Mouse (Mus musculus): ENCODE measurements at regions not wholly inside any gene's neighbourhood (a gene's known extent, or its start where the extent isn't known, plus 50 kb on each side); places are given as distances from the start of the nearest gene placed in this dataset.

GRCm38 (mm10) chr1:185828486-185828885, 288.6 kb downstream of the Lyplal1 start:
- H3K36me3 ChIP-seq (ENCODE audit: control insufficient read depth, insufficient read depth, low read length): no peaks in the 10 kb centered on the region
- no peaks in the 10 kb centered on the region for H3K4me1 ChIP-seq (ENCODE audit: control insufficient read depth, insufficient read depth, low read length)
- H3K9ac ChIP-seq (ENCODE audit: low read length): no peak overlapping the region
- DNase-seq (ENCODE audit: low spot score, missing footprints): no peak
- H3K9me3 ChIP-seq (ENCODE audit: control insufficient read depth, low read length): no peaks in the 10 kb centered on the region
- 89% methylated on average over 6 of the region's 6 CpGs for WGBS
- no peaks in the 10 kb centered on the region for H3K27me3 ChIP-seq (ENCODE audit: control insufficient read depth, insufficient read depth, low read length)
- H3K27ac ChIP-seq (ENCODE audit: low read depth, low read length): no peak overlapping the region
- H3K4me3 ChIP-seq (ENCODE audit: low read depth, low read length): no peak overlapping the region
- no peak overlapping the region for H3K4me2 ChIP-seq
- ATAC-seq (ENCODE audit: low FRiP score): no peak

DNA sequence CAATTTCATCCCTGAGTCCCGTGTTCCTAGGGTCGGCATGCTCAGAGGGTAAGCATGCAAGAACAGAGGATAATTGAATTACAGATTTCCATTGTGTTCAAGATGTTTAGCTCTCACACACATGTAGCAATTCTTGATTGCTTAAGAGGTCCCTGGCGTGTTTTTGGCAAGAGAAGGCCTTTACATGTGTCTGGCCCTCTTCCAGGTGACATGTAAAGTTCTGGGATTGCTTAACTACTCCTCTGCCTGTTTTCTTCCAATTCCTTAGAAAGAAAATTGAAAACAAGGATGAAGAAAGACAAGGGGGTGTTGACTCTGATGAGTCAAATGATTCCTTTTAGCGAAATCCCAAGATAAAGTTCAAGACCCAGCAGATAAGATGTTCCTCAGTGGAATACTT, 285.1 kb downstream of the Lyplal1 start:
- Histone ChIP-seq H3K9ac (ENCODE audit: low read length) (no peak overlapping the region), H3K4me2 (no peak overlapping the region), H3K4me3 (ENCODE audit: low read depth, low read length) (no peak overlapping the region), H3K36me3 (ENCODE audit: control insufficient read depth, insufficient read depth, low read length) (no peaks in the 10 kb centered on the region), H3K27me3 (ENCODE audit: control insufficient read depth, insufficient read depth, low read length) (no peaks in the 10 kb centered on the region), H3K4me1 (ENCODE audit: control insufficient read depth, insufficient read depth, low read length) (no peaks in the 10 kb centered on the region), H3K27ac (ENCODE audit: low read depth, low read length) (no peak overlapping the region), H3K9me3 (ENCODE audit: control insufficient read depth, low read length) (no peaks in the 10 kb centered on the region)
- 87% methylated on average over 4 of the region's 4 CpGs for WGBS
- ATAC-seq (ENCODE audit: low FRiP score): no peak
- no peak for DNase-seq (ENCODE audit: low spot score, missing footprints)

DNA sequence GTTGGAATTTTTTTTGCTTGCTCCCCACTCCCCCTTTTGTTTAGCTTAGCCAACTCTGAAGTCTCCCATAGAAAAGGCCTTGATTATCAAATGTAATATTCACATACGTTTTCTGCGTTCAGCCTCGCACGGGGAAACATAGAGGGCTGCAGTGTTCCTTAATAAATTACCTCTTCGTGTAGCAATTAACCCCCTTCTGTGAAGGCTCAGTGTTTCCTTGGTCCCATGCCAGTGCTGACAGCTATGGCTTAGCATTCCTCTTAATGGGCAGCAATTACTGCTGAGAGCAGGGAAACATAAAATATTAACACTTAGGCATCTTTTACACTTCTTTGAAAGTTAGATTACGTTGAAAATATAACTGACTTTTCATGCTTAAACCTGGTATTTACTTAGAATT, 282.9 kb downstream of the Lyplal1 start:
- Histone ChIP-seq H3K9ac (ENCODE audit: low read length) (no peak overlapping the region), H3K4me3 (ENCODE audit: low read depth, low read length) (no peak overlapping the region), H3K27me3 (ENCODE audit: control insufficient read depth, insufficient read depth, low read length) (no peaks in the 10 kb centered on the region), H3K4me1 (ENCODE audit: control insufficient read depth, insufficient read depth, low read length) (no peaks in the 10 kb centered on the region), H3K4me2 (no peak overlapping the region), H3K27ac (ENCODE audit: low read depth, low read length) (no peak overlapping the region), H3K36me3 (ENCODE audit: control insufficient read depth, insufficient read depth, low read length) (no peaks in the 10 kb centered on the region), H3K9me3 (ENCODE audit: control insufficient read depth, low read length) (no peaks in the 10 kb centered on the region)
- DNase-seq (ENCODE audit: low spot score, missing footprints) (no peak), ATAC-seq (ENCODE audit: low FRiP score) (no peak)
- WGBS: 80% methylated on average over 6 of the region's 6 CpGs

DNA sequence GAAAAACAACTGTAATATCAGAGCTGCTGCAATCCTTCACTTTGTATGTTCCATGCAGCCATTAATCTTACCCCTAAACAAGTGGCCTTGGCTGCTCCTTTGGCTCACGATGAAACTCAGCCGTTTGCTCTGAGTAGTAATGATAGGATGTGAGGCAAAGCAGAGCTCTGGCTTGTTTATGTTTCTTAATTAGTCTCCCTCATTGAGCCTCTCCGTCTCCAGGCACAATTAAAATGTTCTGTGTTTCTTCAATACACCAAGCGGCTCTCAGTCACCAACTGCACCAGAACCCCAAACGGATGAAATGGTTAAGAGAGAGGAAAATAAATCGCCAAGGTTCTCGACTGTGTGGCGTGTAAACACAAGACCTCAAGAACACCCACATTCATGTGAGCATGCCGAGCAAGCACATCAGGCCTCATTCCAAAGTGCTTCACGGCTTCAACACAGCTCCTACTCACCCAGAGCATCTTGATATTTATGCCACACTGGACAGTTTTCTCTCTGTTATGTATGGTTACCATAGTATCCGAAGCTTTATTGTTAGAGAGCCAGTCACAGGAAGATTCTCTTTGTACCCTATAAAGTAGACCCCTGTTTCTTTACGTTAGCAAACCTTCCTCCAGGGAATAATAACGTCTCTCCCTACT, 280.4 kb downstream of the Lyplal1 start:
- DNase-seq (ENCODE audit: low spot score, missing footprints) (no peak), ATAC-seq (ENCODE audit: low FRiP score) (no peak)
- Histone ChIP-seq H3K36me3 (ENCODE audit: control insufficient read depth, insufficient read depth, low read length) (no peaks in the 10 kb centered on the region), H3K4me1 (ENCODE audit: control insufficient read depth, insufficient read depth, low read length) (no peaks in the 10 kb centered on the region), H3K9me3 (ENCODE audit: control insufficient read depth, low read length) (no peaks in the 10 kb centered on the region), H3K9ac (ENCODE audit: low read length) (no peak overlapping the region), H3K4me2 (no peak overlapping the region), H3K4me3 (ENCODE audit: low read depth, low read length) (no peak overlapping the region), H3K27ac (ENCODE audit: low read depth, low read length) (no peak overlapping the region), H3K27me3 (ENCODE audit: control insufficient read depth, insufficient read depth, low read length) (no peaks in the 10 kb centered on the region)
- WGBS: 84% methylated on average over 13 of the region's 13 CpGs

GRCm38 (mm10) chr1:185842481-185842880, 274.6 kb downstream of the Lyplal1 start:
- ATAC-seq (ENCODE audit: low FRiP score): no peak
- no peak overlapping the region for H3K9ac ChIP-seq (ENCODE audit: low read length)
- DNase-seq (ENCODE audit: low spot score, missing footprints): no peak
- no peaks in the 10 kb centered on the region for H3K27me3 ChIP-seq (ENCODE audit: control insufficient read depth, insufficient read depth, low read length)
- H3K9me3 ChIP-seq (ENCODE audit: control insufficient read depth, low read length): no peaks in the 10 kb centered on the region
- no peaks in the 10 kb centered on the region for H3K36me3 ChIP-seq (ENCODE audit: control insufficient read depth, insufficient read depth, low read length)
- H3K27ac ChIP-seq (ENCODE audit: low read depth, low read length): no peak overlapping the region
- no peak overlapping the region for H3K4me3 ChIP-seq (ENCODE audit: low read depth, low read length)
- no peak overlapping the region for H3K4me2 ChIP-seq
- 90% methylated on average over 12 of the region's 12 CpGs for WGBS
- no peaks in the 10 kb centered on the region for H3K4me1 ChIP-seq (ENCODE audit: control insufficient read depth, insufficient read depth, low read length)

DNA sequence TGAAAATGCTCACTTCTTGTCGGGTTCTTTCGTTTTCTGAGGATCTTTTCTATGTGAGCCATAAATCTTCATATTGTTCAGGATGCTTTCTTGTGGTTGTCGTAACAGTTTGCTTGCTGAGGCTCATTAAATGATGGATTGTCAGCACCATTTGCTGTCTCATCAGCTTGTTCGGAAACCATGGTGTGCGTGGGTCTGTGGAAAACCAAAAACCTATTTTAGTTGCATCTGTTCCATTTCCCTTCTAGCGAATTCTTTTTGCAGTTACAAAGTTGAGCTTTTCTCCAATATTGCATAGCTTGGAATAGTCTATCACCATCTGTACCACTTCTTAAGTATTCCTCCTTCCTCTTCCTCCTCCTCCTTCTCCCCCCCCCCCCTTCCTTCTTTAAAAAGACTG, 269.9 kb downstream of the Lyplal1 start:
- no peaks in the 10 kb centered on the region for H3K4me1 ChIP-seq (ENCODE audit: control insufficient read depth, insufficient read depth, low read length)
- no peaks in the 10 kb centered on the region for H3K36me3 ChIP-seq (ENCODE audit: control insufficient read depth, insufficient read depth, low read length)
- no peak overlapping the region for H3K27ac ChIP-seq (ENCODE audit: low read depth, low read length)
- DNase-seq (ENCODE audit: low spot score, missing footprints) (no peak), ATAC-seq (ENCODE audit: low FRiP score) (no peak)
- H3K9me3 ChIP-seq (ENCODE audit: control insufficient read depth, low read length): no peaks in the 10 kb centered on the region
- 90% methylated on average over 6 of the region's 6 CpGs for WGBS
- no peak overlapping the region for H3K4me3 ChIP-seq (ENCODE audit: low read depth, low read length)
- H3K4me2 ChIP-seq: no peak overlapping the region
- H3K9ac ChIP-seq (ENCODE audit: low read length): no peak overlapping the region
- H3K27me3 ChIP-seq (ENCODE audit: control insufficient read depth, insufficient read depth, low read length): no peaks in the 10 kb centered on the region

GRCm38 (mm10) chr1:185850590-185850989, 266.5 kb downstream of the Lyplal1 start:
- DNase-seq (ENCODE audit: low spot score, missing footprints): no peak
- Histone ChIP-seq H3K27me3 (ENCODE audit: control insufficient read depth, insufficient read depth, low read length) (no peaks in the 10 kb centered on the region), H3K9ac (ENCODE audit: low read length) (no peak overlapping the region), H3K27ac (ENCODE audit: low read depth, low read length) (no peak overlapping the region), H3K36me3 (ENCODE audit: control insufficient read depth, insufficient read depth, low read length) (no peaks in the 10 kb centered on the region), H3K4me1 (ENCODE audit: control insufficient read depth, insufficient read depth, low read length) (no peaks in the 10 kb centered on the region), H3K4me3 (ENCODE audit: low read depth, low read length) (no peak overlapping the region), H3K9me3 (ENCODE audit: control insufficient read depth, low read length) (no peaks in the 10 kb centered on the region), H3K4me2 (no peak overlapping the region)
- ATAC-seq (ENCODE audit: low FRiP score): no peak

DNA sequence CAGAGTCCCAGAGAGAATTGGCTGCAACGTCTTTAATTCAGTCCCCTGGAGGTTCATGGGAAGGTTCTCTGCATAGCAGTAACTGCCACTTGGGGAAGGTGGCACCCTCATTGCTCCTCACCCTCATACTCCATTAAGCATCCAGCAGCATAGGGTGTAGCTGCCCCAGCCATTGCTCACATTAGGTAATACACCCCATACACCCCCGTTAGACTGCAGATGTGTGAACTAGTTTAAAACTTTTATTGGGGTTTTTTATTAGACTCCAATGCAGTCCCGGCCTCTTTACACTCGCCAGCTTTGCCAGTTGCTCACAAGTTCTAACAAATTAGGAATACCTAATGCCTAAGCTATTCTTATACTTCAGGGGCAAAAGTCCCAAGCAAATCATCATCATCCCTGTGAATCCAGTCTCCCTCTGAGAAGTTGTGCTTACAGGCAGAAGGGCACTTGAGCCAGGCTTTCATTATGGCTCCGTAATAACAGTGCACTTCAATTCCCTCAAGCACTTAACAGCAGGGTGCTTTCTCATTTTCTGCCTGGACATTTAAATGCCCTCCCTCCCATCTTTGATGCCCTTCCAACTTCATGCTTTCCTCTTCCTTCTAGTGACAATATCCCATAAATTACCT, 265.7 kb downstream of the Lyplal1 start:
- DNase-seq (ENCODE audit: low spot score, missing footprints) (no peak), ATAC-seq (ENCODE audit: low FRiP score) (no peak)
- Histone ChIP-seq H3K9ac (ENCODE audit: low read length) (no peak overlapping the region), H3K27me3 (ENCODE audit: control insufficient read depth, insufficient read depth, low read length) (no peaks in the 10 kb centered on the region), H3K9me3 (ENCODE audit: control insufficient read depth, low read length) (no peaks in the 10 kb centered on the region), H3K4me3 (ENCODE audit: low read depth, low read length) (no peak overlapping the region), H3K36me3 (ENCODE audit: control insufficient read depth, insufficient read depth, low read length) (no peaks in the 10 kb centered on the region), H3K4me2 (no peak overlapping the region), H3K4me1 (ENCODE audit: control insufficient read depth, insufficient read depth, low read length) (no peaks in the 10 kb centered on the region), H3K27ac (ENCODE audit: low read depth, low read length) (no peak overlapping the region)
- 74% methylated on average over 5 of the region's 5 CpGs for WGBS

- Histone ChIP-seq H3K36me3 (ENCODE audit: control insufficient read depth, insufficient read depth, low read length) (no peaks in the 10 kb centered on the region), H3K4me1 (ENCODE audit: control insufficient read depth, insufficient read depth, low read length) (no peaks in the 10 kb centered on the region), H3K9me3 (ENCODE audit: control insufficient read depth, low read length) (no peaks in the 10 kb centered on the region), H3K4me3 (ENCODE audit: low read depth, low read length) (no peak overlapping the region), H3K27me3 (ENCODE audit: control insufficient read depth, insufficient read depth, low read length) (no peaks in the 10 kb centered on the region), H3K27ac (ENCODE audit: low read depth, low read length) (no peak overlapping the region), H3K4me2 (no peak overlapping the region), H3K9ac (ENCODE audit: low read length) (no peak overlapping the region)
- 93% methylated on average over 4 of the region's 4 CpGs for WGBS
- ATAC-seq (ENCODE audit: low FRiP score) (no peak), DNase-seq (ENCODE audit: low spot score, missing footprints) (no peak)
Observed at GRCm38 (mm10) chr1:185861692-185862091, 255.4 kb downstream of the Lyplal1 start.

All from midbrain, embryonic 11.5 days (tissue).